Comparison of ENCODE assay signal across 8 mouse cellular contexts in the genomic region with DNA sequence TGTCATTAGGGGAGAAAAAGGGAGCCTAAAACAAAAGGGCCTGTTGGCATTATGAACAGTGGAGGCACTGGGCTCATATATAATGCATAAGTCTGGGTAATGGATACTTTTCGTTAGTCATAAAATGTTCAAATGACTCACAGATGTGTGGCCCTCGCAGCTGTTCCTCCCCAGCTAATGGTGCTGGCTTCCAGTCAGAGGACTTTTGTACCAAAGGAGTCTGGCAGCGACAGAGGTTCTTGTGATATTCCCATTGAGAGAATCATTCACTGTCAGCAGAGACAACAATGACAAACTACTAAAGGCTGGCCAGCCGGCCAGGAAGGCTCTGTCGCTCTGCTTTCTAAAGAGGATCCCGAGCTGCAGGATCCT. TPM values are rescaled to one million over a fixed set of nuclear protein-coding genes. Genes with fewer than 3 reads are reported as not detected.
DNase-seq lines count a peak whose midpoint lies in the region; ATAC-seq and TF ChIP-seq lines count a peak whose summit lies in the region.

No protein-coding gene starts in this region.

- TF ChIP-seq POLR2A in thymus, adult 2 months (IDR thresholded peaks at IDR 0.05; ENCODE audit: control insufficient read depth, extremely low read depth, insufficient read depth, low read length, poor library complexity) = no peak

- H3K4me2 ChIP-seq in lung, embryonic 16.5 days (ENCODE audit: low read depth, low read length) = no peak overlapping the region
- H3K4me2 ChIP-seq in embryonic facial prominence, embryonic 14.5 days (ENCODE audit: low read depth, low read length) = no peak overlapping the region
- no peak overlapping the region for H3K4me2 ChIP-seq in neural tube, embryonic 15.5 days

- H3K9ac ChIP-seq in lung, embryonic 16.5 days (ENCODE audit: low read length) = no peak overlapping the region
- no peak overlapping the region for H3K9ac ChIP-seq in embryonic facial prominence, embryonic 14.5 days (ENCODE audit: low read depth, low read length)
- no peak overlapping the region for H3K9ac ChIP-seq in neural tube, embryonic 15.5 days (replicated peaks)

- H3K9me3 ChIP-seq in lung, embryonic 16.5 days (ENCODE audit: control insufficient read depth, low read length) = no peaks in the 10 kb centered on the region
- H3K9me3 ChIP-seq in embryonic facial prominence, embryonic 14.5 days (ENCODE audit: control insufficient read depth, low read length) = no peaks in the 10 kb centered on the region
- H3K9me3 ChIP-seq in neural tube, embryonic 15.5 days (replicated peaks) = no peaks in the 10 kb centered on the region

- ATAC-seq in lung, embryonic 16.5 days (ENCODE audit: low read depth) = peak; percentile 36; the same call in 1 of the 2 replicates
- peak; percentile 74 for ATAC-seq in embryonic facial prominence, embryonic 14.5 days (ENCODE audit: low read depth)
- peak; percentile 64 for ATAC-seq in neural tube, embryonic 15.5 days (ENCODE audit: low FRiP score)

- 32% methylated on average over 6 of the region's 6 CpGs for WGBS in lung, embryonic 16.5 days
- 29% methylated on average over 6 of the region's 6 CpGs for WGBS in embryonic facial prominence, embryonic 14.5 days
- 12% methylated on average over 6 of the region's 6 CpGs for WGBS in neural tube, embryonic 15.5 days
- whole genome bisulfite sequencing in thymus, adult 2 months = 94% methylated on average over 6 of the region's 6 CpGs

- no peaks in the 10 kb centered on the region for H3K36me3 ChIP-seq in lung, embryonic 16.5 days (ENCODE audit: control insufficient read depth, insufficient read depth, low read length)
- H3K36me3 ChIP-seq in embryonic facial prominence, embryonic 14.5 days (ENCODE audit: control insufficient read depth, insufficient read depth, low read length) = no peaks in the 10 kb centered on the region
- no peaks in the 10 kb centered on the region for H3K36me3 ChIP-seq in neural tube, embryonic 15.5 days
- no peaks in the 10 kb centered on the region for H3K36me3 ChIP-seq in thymus, adult 2 months (ENCODE audit: control insufficient read depth, insufficient read depth, low read length)

- H3K4me3 ChIP-seq in lung, embryonic 16.5 days (ENCODE audit: low read length) = no peak overlapping the region
- no peak overlapping the region for H3K4me3 ChIP-seq in embryonic facial prominence, embryonic 14.5 days (ENCODE audit: low read depth, low read length)
- no peak overlapping the region for H3K4me3 ChIP-seq in neural tube, embryonic 15.5 days (replicated peaks)
- H3K4me3 ChIP-seq in thymus, adult 2 months (ENCODE audit: control insufficient read depth, insufficient read depth, low read length) = no peak overlapping the region

- peaks cover 17% of the 10 kb centered on the region for H3K4me1 ChIP-seq in lung, embryonic 16.5 days (replicated peaks; ENCODE audit: control insufficient read depth, insufficient read depth, low read length)
- H3K4me1 ChIP-seq in embryonic facial prominence, embryonic 14.5 days (ENCODE audit: control insufficient read depth, insufficient read depth, low read length) = peaks cover 16% of the 10 kb centered on the region
- peaks cover 21% of the 10 kb centered on the region for H3K4me1 ChIP-seq in neural tube, embryonic 15.5 days
- no peaks in the 10 kb centered on the region for H3K4me1 ChIP-seq in thymus, adult 2 months (replicated peaks; ENCODE audit: control insufficient read depth, insufficient read depth, low read length)

- H3K27ac ChIP-seq in lung, embryonic 16.5 days (ENCODE audit: low read length) = peak overlapping the region; percentile 19
- peak overlapping the region; percentile 73 for H3K27ac ChIP-seq in embryonic facial prominence, embryonic 14.5 days (replicated peaks; ENCODE audit: low read depth, low read length)
- peak overlapping the region; percentile 60 for H3K27ac ChIP-seq in neural tube, embryonic 15.5 days (replicated peaks)
- H3K27ac ChIP-seq in thymus, adult 2 months (ENCODE audit: control insufficient read depth, insufficient read depth, low read length) = no peak overlapping the region

- no peaks in the 10 kb centered on the region for H3K27me3 ChIP-seq in lung, embryonic 16.5 days (ENCODE audit: control insufficient read depth, insufficient read depth, low read depth, low read length)
- H3K27me3 ChIP-seq in embryonic facial prominence, embryonic 14.5 days (replicated peaks; ENCODE audit: control insufficient read depth, insufficient read depth, low read length) = no peaks in the 10 kb centered on the region
- H3K27me3 ChIP-seq in neural tube, embryonic 15.5 days (replicated peaks) = no peaks in the 10 kb centered on the region
- H3K27me3 ChIP-seq in thymus, adult 2 months (ENCODE audit: control insufficient read depth, insufficient read depth, low read length) = no peaks in the 10 kb centered on the region

- DNase-seq in lung, postnatal 25 days (ENCODE audit: low spot score) = no peak
- peak; percentile 87 for DNase-seq in embryonic facial prominence, embryonic 14.5 days (ENCODE audit: low spot score)
- peak; percentile 42 to 60 for DNase-seq in kidney, adult 8-10 months
- DNase-seq in thymus, adult 2 months = no peak
- no peak for DNase-seq in layer of hippocampus, adult 9-10 months (ENCODE audit: low spot score)
- no peak for DNase-seq in urinary bladder, postnatal 36 days (ENCODE audit: low spot score in 2 of 2)

- TF ChIP-seq CTCF in thymus, adult 2 months (IDR thresholded peaks at IDR 0.05; ENCODE audit: borderline replicate concordance, control insufficient read depth, extremely low read depth, insufficient read depth, low read length, poor library complexity) = no peak

RNA-seq across cellular contexts. Expression of a gene that starts 21.5 kb away (rescaled TPM):
- 253 and 258 TPM in 2 replicates for polyA plus RNA-seq in lung, embryonic 16.5 days (2015; fragmentation: Nextera tagmentation; extraction: Ambion mirVana)
- polyA plus RNA-seq in embryonic facial prominence, embryonic 14.5 days (2014; fragmentation: Nextera tagmentation; extraction: Ambion mirVana) = 283 and 316 TPM in 2 replicates
- 435 and 492 TPM in 2 replicates for polyA plus RNA-seq in neural tube, embryonic 15.5 days (2015; fragmentation: Nextera tagmentation; extraction: Ambion mirVana)
- polyA plus RNA-seq in thymus, adult 2 months (2012; rRNA removed) = 122 and 128 TPM in 2 replicates

RNA-seq across cellular contexts. Expression of a gene that starts 21.7 kb away (rescaled TPM):
- 28.6 and 33.7 TPM in 2 replicates for polyA plus RNA-seq in lung, embryonic 16.5 days (2015; fragmentation: Nextera tagmentation; extraction: Ambion mirVana)
- polyA plus RNA-seq in embryonic facial prominence, embryonic 14.5 days (2014; fragmentation: Nextera tagmentation; extraction: Ambion mirVana) = 29.3 and 31.7 TPM in 2 replicates
- polyA plus RNA-seq in neural tube, embryonic 15.5 days (2015; fragmentation: Nextera tagmentation; extraction: Ambion mirVana) = 32.7 and 34.2 TPM in 2 replicates
- polyA plus RNA-seq in thymus, adult 2 months (2012; rRNA removed) = 36.5 and 39.1 TPM in 2 replicates

RNA-seq across cellular contexts. Expression of a gene that starts 23.1 kb away (rescaled TPM):
- polyA plus RNA-seq in lung, embryonic 16.5 days (2015; fragmentation: Nextera tagmentation; extraction: Ambion mirVana) = 44.1 and 44.4 TPM in 2 replicates
- 31.1 and 31.3 TPM in 2 replicates for polyA plus RNA-seq in embryonic facial prominence, embryonic 14.5 days (2014; fragmentation: Nextera tagmentation; extraction: Ambion mirVana)
- polyA plus RNA-seq in neural tube, embryonic 15.5 days (2015; fragmentation: Nextera tagmentation; extraction: Ambion mirVana) = 42.7 and 43.4 TPM in 2 replicates
- 73.6 and 80.5 TPM in 2 replicates for polyA plus RNA-seq in thymus, adult 2 months (2012; rRNA removed)

Comparison
In these comparisons a context has a peak if more than half of its experiments do, and no peak if none do; other contexts are left out.
1. DNase-seq: peak in embryonic facial prominence, embryonic 14.5 days (single experiment) and kidney, adult 8-10 months (2 of 2); none in lung, postnatal 25 days (single experiment), thymus, adult 2 months (single experiment), layer of hippocampus, adult 9-10 months (single experiment) and urinary bladder, postnatal 36 days (0 of 2).
2. Peak in every context shown above with its lines, with median percentiles within 50 percentile points of each other: ATAC-seq.